Mouse (Mus musculus) embryonic facial prominence, embryonic 13.5 days (tissue): ENCODE measurements around the gene Zscan2. TPM values are rescaled to one million over a fixed set of nuclear protein-coding genes. Genes with fewer than 3 reads are reported as not detected.

Experiments used
- ATAC-seq: fragments of 200-750 bp; cut with Nextera tagmentation; 2 replicates; pipeline ENCODE4 v1.8.0; 2017; ENCODE audit warnings: low read depth; ENCODE audit not compliant: insufficient number of reproducible peaks, insufficient read depth, low FRiP score, low TSS enrichment
- H3K27ac ChIP-seq: fragments of 300-500 bp; sonication (generic); 2 replicates; pipeline ENCODE4 v1.5.1; 2015; ENCODE audit warnings: moderate library complexity, mild to moderate bottlenecking, inconsistent platforms
- H3K27me3 ChIP-seq: fragments of 300-500 bp; sonication (generic); 2 replicates; pipeline ENCODE4 v1.6.1; 2015; ENCODE audit warnings: mild to moderate bottlenecking, inconsistent platforms
- H3K36me3 ChIP-seq: fragments of 300-500 bp; sonication (generic); 2 replicates; pipeline ENCODE4 v1.6.1; 2015; ENCODE audit warnings: mild to moderate bottlenecking, inconsistent platforms
- H3K4me1 ChIP-seq: fragments of 300-500 bp; sonication (generic); 2 replicates; pipeline ENCODE4 v1.6.1; 2015; ENCODE audit warnings: inconsistent platforms
- H3K4me2 ChIP-seq: fragments of 300-500 bp; sonication (generic); 2 replicates; pipeline ENCODE4 v1.6.1; 2015; ENCODE audit warnings: moderate library complexity, mild to moderate bottlenecking, inconsistent platforms
- H3K4me3 ChIP-seq: fragments of 300-500 bp; sonication (generic); 2 replicates; pipeline ENCODE4 v1.5.1; 2015; ENCODE audit warnings: mild to moderate bottlenecking, inconsistent platforms
- H3K9ac ChIP-seq: fragments of 300-500 bp; sonication (generic); 2 replicates; pipeline ENCODE4 v1.6.1; 2015; ENCODE audit warnings: mild to moderate bottlenecking, inconsistent platforms
- H3K9me3 ChIP-seq: fragments of 300-500 bp; sonication (generic); 2 replicates; pipeline ENCODE4 v1.6.1; 2016; ENCODE audit warnings: inconsistent platforms
- WGBS: fragments of 180-500 bp; shearing (Covaris S2); methylation state at CpG from one replicate; pipeline ENCODE4 v1.1.7; 2015; ENCODE audit warnings: mixed read lengths; 5-methylcytosine and 5-hydroxymethylcytosine counted together
- polyA plus RNA-seq: library from polyadenylated mRNA; unstranded; fragments of >200 nt; fragmentation: Nextera tagmentation; extraction: Ambion mirVana; gene quantifications from 2 replicates; pipeline ENCODE4 v1.2.1, GENCODE M21; 2015

Gene Zscan2
- polyA plus RNA-seq, 1 experiment from 2014 or later: 3.3 TPM

DNA sequence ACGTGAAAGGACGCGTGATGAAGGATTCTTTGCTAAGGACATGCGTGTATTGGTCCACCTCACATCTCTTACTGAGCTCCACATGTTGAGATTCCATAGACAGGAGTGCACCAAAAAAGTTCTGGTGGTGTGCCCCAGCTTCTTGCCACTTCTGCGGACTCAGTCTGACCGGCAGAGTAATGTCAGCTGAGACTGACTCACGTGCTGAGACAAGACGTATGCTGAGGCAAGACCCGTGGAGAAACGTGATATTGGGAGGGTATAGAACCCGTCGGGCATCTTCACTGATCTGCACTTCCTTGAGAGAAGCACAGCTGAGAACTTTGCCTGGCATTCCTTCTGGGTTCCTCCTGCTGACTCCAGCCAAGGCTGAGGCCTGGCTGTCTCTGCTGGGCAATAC is 16.0 kb upstream of the Zscan2 start:
- no peaks in the 10 kb centered on the region for H3K9me3 ChIP-seq
- no peak overlapping the region for H3K9ac ChIP-seq
- WGBS: 92% methylated on average over 12 of the region's 12 CpGs
- H3K27ac ChIP-seq: no peak overlapping the region
- 0 out of 2 replicates have a peak, but pooled peaks cover 4% of the 10 kb centered on the region for H3K4me1 ChIP-seq
- no peak overlapping the region for H3K4me2 ChIP-seq
- no peak overlapping the region for H3K4me3 ChIP-seq
- no peak for ATAC-seq
- H3K27me3 ChIP-seq: no peaks in the 10 kb centered on the region
- H3K36me3 ChIP-seq: no peaks in the 10 kb centered on the region

DNA sequence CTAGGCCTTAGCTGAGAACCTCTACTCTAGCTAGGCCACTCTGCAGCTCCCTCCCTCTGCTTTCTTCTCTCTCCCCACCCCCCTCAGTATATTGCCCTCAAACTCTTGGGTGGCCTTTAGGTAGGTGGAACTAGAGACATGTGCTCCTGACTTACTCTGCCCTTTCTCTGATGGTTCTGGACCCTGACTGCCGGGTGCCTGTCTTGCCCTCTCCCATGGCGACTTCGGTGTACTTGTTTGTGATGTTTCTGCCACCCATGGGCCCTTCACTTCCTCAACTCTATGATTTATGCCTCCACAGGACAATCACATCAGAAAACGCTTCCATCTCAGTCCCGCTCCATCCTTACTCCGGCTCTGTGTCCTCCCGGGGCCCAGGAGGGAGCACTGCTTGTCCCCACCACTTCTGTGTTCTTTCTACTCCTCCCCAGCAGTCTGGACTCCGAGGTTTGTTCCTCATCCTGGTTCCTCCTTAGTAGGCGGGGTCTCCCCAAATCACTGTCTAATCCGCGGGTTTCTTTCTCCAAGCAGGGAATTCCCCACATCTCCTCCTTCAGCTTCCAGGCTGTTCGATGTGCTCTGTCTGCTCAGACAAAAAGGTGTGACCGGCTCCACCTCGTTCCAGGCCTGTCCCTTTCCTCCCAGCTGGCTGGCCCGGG is 15.0 kb upstream of the Zscan2 start:
- ATAC-seq: no peak
- 72% methylated on average over 15 of the region's 15 CpGs for WGBS

DNA sequence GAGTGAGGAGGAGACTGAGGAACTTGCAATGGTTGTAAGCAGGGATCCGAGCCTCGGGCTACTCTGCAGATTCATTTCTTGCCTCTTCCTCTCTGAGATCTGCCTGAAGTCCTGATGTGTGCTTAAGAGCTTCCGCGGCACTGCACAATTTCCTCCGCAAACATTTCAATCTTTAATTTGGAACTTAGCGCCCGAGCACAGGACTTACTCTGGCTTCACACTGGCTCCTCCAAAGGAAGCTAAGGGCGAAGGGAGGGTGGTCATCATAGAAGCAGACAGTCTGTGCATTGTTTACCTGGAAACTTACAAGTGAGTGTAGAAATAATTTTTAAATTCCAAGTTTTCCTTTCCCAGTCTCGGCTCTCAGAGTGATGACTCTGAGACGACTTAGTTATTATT is 14.4 kb upstream of the Zscan2 start:
- Histone ChIP-seq H3K27me3 (no peaks in the 10 kb centered on the region), H3K36me3 (no peaks in the 10 kb centered on the region), H3K4me3 (no peak overlapping the region), H3K27ac (no peak overlapping the region), H3K9me3 (no peaks in the 10 kb centered on the region), H3K9ac (0 out of 2 replicates have a peak overlapping the region, but pooled peaks have one; percentile 11), H3K4me1 (0 out of 2 replicates have a peak, but pooled peaks cover 4% of the 10 kb centered on the region), H3K4me2 (no peak overlapping the region)
- WGBS: 86% methylated on average over 10 of the region's 10 CpGs
- no peak for ATAC-seq

More for the DNA sequence above, 15.0 kb upstream of the Zscan2 start:
- Histone ChIP-seq H3K36me3 (no peaks in the 10 kb centered on the region), H3K4me2 (no peak overlapping the region), H3K9ac (0 out of 2 replicates have a peak overlapping the region, but pooled peaks have one; percentile 11), H3K4me3 (no peak overlapping the region), H3K27ac (no peak overlapping the region), H3K4me1 (0 out of 2 replicates have a peak, but pooled peaks cover 4% of the 10 kb centered on the region), H3K9me3 (no peaks in the 10 kb centered on the region), H3K27me3 (no peaks in the 10 kb centered on the region)

DNA sequence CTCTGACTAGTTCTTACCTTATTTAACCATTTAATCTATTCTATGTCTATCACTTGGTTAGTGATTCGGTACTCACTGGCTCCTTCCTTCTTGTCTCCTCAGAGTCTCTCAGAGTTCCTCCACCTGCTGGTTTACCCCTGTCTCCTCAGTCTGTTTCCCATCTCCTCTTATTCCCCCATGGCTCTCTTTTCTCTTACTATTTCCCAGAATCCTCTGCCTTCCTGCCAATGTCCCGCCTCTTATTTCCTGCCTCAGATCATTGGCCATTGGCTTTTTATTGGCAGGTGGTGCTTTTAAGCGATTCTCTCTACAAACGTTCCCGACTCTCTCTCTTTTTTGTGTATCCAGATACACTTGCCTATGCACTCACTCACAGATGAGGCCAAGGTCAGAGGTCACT is 14.0 kb upstream of the Zscan2 start:
- Histone ChIP-seq H3K9ac (no peak overlapping the region), H3K27me3 (no peaks in the 10 kb centered on the region), H3K4me3 (no peak overlapping the region), H3K36me3 (no peaks in the 10 kb centered on the region), H3K9me3 (no peaks in the 10 kb centered on the region), H3K4me1 (0 out of 2 replicates have a peak, but pooled peaks cover 4% of the 10 kb centered on the region), H3K27ac (no peak overlapping the region), H3K4me2 (no peak overlapping the region)
- 83% methylated on average over 5 of the region's 5 CpGs for WGBS
- ATAC-seq: no peak

DNA sequence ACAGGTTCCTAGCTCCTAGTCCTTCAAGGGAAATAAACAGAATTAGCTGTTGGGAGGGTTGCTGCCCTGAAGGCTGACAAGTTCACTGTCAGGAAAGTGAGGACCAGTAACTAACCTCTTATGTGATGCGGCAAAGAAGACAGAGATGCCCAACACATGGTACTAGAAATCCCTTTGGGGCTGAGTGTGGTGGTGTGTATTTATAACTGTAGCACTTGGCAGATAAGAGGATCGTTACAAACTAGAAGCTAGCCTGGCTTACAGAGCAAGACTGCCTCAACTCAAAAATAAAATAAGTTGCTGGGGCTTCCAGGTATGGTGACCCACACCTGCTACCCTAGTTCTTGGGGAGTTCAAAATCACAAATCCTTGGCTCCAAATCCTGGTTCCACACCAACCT is 11.5 kb upstream of the Zscan2 start:
- no peaks in the 10 kb centered on the region for H3K9me3 ChIP-seq
- 0 out of 2 replicates have a peak, but pooled peaks cover 4% of the 10 kb centered on the region for H3K4me1 ChIP-seq
- H3K4me3 ChIP-seq: no peak overlapping the region
- no peaks in the 10 kb centered on the region for H3K36me3 ChIP-seq
- no peaks in the 10 kb centered on the region for H3K27me3 ChIP-seq
- no peak for ATAC-seq
- no peak overlapping the region for H3K27ac ChIP-seq
- WGBS: 85% methylated on average over 2 of the region's 2 CpGs
- H3K4me2 ChIP-seq: no peak overlapping the region
- no peak overlapping the region for H3K9ac ChIP-seq

DNA sequence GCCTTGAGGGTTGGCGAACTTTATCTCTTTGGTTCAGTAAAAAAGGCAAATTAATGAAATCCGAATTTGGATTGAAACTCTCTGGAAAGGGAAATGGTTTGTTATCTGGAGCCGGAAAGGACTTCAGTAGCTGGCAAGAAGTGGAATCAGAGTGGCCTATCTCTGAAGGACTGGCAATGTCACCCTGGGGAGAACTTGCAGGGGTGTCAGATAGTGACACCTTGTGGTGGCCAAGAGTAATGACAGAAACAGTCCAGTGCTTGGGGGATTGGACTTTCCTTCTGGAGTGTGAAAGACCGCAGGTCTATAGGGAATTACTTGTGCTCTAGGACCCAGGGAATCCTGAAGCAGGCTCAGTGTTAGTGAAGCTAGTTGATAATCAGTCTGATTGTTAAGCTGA is 11.0 kb upstream of the Zscan2 start:
- WGBS: 26% methylated on average over 4 of the region's 4 CpGs
- no peak overlapping the region for H3K4me2 ChIP-seq
- no peaks in the 10 kb centered on the region for H3K36me3 ChIP-seq
- H3K9me3 ChIP-seq: no peaks in the 10 kb centered on the region
- no peak overlapping the region for H3K27ac ChIP-seq
- no peak overlapping the region for H3K4me3 ChIP-seq
- ATAC-seq: no peak
- H3K9ac ChIP-seq: no peak overlapping the region
- 0 out of 2 replicates have a peak, but pooled peaks cover 4% of the 10 kb centered on the region for H3K4me1 ChIP-seq
- no peaks in the 10 kb centered on the region for H3K27me3 ChIP-seq

DNA sequence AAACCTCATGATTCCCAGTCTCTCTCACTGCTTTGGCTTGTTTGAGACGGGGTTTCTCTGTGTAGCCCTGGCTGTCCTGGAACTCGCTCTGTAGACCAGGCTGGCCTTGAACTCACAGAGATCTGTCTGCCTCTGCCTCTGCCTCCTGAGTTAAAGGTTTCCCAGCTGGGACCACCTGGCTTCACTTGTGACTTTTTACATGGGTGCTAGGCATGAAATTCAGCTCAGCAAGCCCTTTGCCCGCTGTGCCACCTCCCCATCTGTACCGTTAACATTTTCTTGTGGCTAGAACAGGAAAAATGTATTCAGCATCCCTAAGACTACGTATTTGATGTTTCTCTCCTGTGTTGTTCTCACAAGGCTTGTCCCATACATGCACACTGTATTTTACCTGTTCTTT is 10.2 kb upstream of the Zscan2 start:
- no peak overlapping the region for H3K27ac ChIP-seq
- no peak overlapping the region for H3K9ac ChIP-seq
- no peaks in the 10 kb centered on the region for H3K9me3 ChIP-seq
- H3K4me3 ChIP-seq: no peak overlapping the region
- H3K36me3 ChIP-seq: no peaks in the 10 kb centered on the region
- 81% methylated on average over 5 of the region's 5 CpGs for WGBS
- no peaks in the 10 kb centered on the region for H3K27me3 ChIP-seq
- 0 out of 2 replicates have a peak, but pooled peaks cover 4% of the 10 kb centered on the region for H3K4me1 ChIP-seq
- ATAC-seq: no peak
- H3K4me2 ChIP-seq: no peak overlapping the region

DNA sequence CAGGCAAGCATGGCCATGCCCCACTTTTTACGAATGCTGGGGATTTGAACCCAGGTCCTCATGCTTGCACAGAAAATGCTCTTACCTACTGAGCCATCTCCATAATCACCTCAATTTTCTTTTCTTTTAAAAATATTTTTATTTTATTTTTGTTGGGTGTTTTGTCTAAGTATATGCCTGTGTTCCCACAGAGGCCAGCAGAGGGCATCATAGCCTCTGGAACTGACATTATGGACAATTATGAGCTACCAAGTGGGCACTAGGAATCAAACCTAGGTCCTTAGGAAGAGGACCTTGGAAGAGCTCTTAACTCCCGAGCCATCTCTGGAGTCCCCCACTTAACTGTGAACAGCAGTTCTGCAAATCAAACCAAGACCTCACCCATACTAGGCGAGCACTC is 7.5 kb upstream of the Zscan2 start:
- Histone ChIP-seq H3K9me3 (no peaks in the 10 kb centered on the region), H3K27me3 (no peaks in the 10 kb centered on the region), H3K36me3 (no peaks in the 10 kb centered on the region), H3K4me2 (no peak overlapping the region), H3K4me1 (no peaks in the 10 kb centered on the region), H3K27ac (no peak overlapping the region), H3K4me3 (no peak overlapping the region), H3K9ac (no peak overlapping the region)
- 97% methylated on average over 3 of the region's 3 CpGs for WGBS
- no peak for ATAC-seq

DNA sequence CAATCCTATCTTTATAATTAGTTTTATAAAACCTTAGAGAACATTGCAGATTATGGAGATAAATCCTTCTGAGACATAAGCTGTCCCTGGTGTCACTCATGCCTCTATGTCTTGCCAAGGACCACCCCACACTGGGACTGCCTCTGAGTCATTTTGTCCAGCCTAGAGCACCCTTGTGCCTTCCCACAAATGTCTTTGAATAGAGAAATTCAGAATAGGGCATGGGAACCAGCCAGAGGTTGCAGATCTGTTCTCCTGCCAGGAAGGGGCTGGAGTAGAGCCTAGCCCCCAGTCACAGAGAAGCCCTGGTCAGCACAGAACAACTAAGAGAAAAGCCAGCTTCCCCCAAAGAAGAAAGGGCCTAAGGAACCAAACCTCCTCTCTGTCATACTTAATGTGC is 5.4 kb upstream of the Zscan2 start:
- Histone ChIP-seq H3K36me3 (no peaks in the 10 kb centered on the region), H3K9ac (no peak overlapping the region), H3K4me2 (no peak overlapping the region), H3K4me1 (0 out of 2 replicates have a peak, but pooled peaks cover 4% of the 10 kb centered on the region), H3K9me3 (no peaks in the 10 kb centered on the region), H3K4me3 (no peak overlapping the region), H3K27ac (no peak overlapping the region), H3K27me3 (no peaks in the 10 kb centered on the region)
- no peak for ATAC-seq

DNA sequence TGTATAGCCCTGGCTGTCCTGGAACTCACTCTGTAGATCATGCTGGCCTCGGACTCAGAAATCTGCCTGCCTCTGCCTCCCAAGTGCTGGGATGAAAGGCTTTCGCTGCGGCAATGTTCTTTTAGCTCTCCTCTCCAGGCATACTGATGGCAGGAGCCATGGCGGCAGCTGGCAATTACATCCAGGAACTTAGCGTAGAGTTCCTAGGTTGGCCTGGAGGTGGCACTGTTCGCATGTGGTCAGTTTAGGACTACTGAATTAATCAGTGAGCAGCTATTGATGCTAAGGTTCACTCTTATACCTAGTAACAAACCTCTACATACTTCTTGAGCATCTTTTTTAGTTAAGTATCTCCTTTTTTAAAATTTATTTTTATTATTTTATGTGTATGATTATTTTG is 3.5 kb upstream of the Zscan2 start:
- Histone ChIP-seq H3K4me2 (no peak overlapping the region), H3K27me3 (no peaks in the 10 kb centered on the region), H3K36me3 (no peaks in the 10 kb centered on the region), H3K4me3 (no peak overlapping the region), H3K4me1 (peaks cover 11% of the 10 kb centered on the region), H3K9ac (no peak overlapping the region), H3K9me3 (no peaks in the 10 kb centered on the region), H3K27ac (no peak overlapping the region)
- 21% methylated on average over 6 of the region's 6 CpGs for WGBS
- ATAC-seq: no peak

DNA sequence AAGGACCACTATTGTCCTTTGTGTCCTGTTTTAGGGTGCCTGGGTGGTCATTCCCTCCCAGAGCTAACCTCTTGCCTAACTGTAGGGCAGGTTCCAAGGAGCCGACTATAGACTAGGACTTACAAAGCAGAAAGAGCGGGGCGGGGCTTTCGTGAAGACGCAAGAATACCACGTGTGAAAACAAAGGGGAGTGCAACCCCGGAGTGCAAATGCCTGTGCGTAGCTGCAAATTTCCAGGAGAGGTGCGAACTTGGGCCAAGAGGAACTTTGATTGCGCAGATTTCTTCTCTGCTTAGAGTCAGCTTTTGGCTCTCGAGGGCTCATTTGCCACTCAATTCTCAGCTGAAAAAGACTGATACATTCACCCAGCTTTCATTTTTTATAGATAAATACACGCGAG is 493 bp upstream of the Zscan2 start:
- peak overlapping the region; percentile 75 for H3K4me2 ChIP-seq
- ATAC-seq: no peak
- peaks cover 24% of the 10 kb centered on the region for H3K36me3 ChIP-seq
- H3K27ac ChIP-seq: no peak overlapping the region
- 1% methylated on average over 13 of the region's 13 CpGs for WGBS
- H3K9me3 ChIP-seq: no peaks in the 10 kb centered on the region
- H3K4me3 ChIP-seq: peak overlapping the region; percentile 91
- H3K4me1 ChIP-seq: peaks cover 33% of the 10 kb centered on the region
- no peaks in the 10 kb centered on the region for H3K27me3 ChIP-seq
- H3K9ac ChIP-seq: peak overlapping the region; percentile 97

DNA sequence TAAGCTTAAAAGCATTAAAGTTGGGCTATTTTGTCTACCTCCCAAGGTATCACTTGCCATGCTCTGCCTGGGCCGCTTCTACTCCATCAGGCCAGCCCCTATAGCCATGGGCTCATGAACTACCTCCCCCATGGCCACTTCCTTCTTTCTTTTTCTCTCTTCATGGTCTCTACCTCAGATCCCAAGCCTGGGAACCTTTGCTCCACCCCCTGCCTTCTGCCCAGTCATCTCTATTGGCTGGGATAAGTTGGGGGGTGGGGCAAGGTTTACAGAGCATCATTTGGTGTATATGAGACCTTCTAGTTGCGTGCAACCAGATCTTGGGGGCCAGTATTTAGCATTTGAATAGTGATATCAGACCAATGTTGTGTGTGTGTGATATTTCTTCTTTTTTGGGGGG is 1.8 kb downstream of the Zscan2 start:
- WGBS: 88% methylated on average over 2 of the region's 2 CpGs
- Histone ChIP-seq H3K9ac (no peak overlapping the region), H3K27me3 (no peaks in the 10 kb centered on the region), H3K27ac (no peak overlapping the region), H3K9me3 (no peaks in the 10 kb centered on the region), H3K4me3 (no peak overlapping the region), H3K4me2 (peak overlapping the region; percentile 75), H3K4me1 (peaks cover 36% of the 10 kb centered on the region), H3K36me3 (peaks cover 45% of the 10 kb centered on the region)
- no peak for ATAC-seq
